In genomic region chr19:29824034-29824700, GRCm38 (mm10) we compare ENCODE assay signal across 9 mouse cellular contexts. TPM values are rescaled to one million over a fixed set of nuclear protein-coding genes. Genes with fewer than 3 reads are reported as not detected.
A peak's percentile ranks its signal among the peaks of the same experiment; 100 is the strongest.
DNase-seq lines count a peak whose midpoint lies in the region; ATAC-seq and TF ChIP-seq lines count a peak whose summit lies in the region.
"Had no signal": no experiment of that assay in that cellular context is flagged by ENCODE, and none has a peak within 500 bp of the region (broad histone marks: within the 10 kb centered on the region; RNA-seq: fewer than 3 reads in every experiment).

No protein-coding gene starts in this region.

- TF ChIP-seq EP300 in heart, adult 2 months (IDR thresholded peaks at IDR 0.05; ENCODE audit: insufficient read depth, low read depth, low read length) = 0 out of 2 replicates have a peak, but pooled peaks have one; percentile 43

- no peaks in the 10 kb centered on the region for H3K9me3 ChIP-seq in embryonic facial prominence, embryonic 11.5 days (replicated peaks; ENCODE audit: control insufficient read depth, low read length)
- H3K9me3 ChIP-seq: limb, embryonic 12.5 days had no signal

- 56% methylated on average over 6 of the region's 6 CpGs for WGBS in heart, adult 2 months
- 47% methylated on average over 6 of the region's 6 CpGs for WGBS in embryonic facial prominence, embryonic 11.5 days

- no peaks in the 10 kb centered on the region for H3K79me2 ChIP-seq in heart, adult 2 months (replicated peaks; ENCODE audit: control insufficient read depth, insufficient read depth, low read length)

- H3K4me1 ChIP-seq in heart, adult 2 months (ENCODE audit: control insufficient read depth, insufficient read depth, low read length) = no peaks in the 10 kb centered on the region
- H3K4me1 ChIP-seq in embryonic facial prominence, embryonic 11.5 days (ENCODE audit: control insufficient read depth, insufficient read depth, low read length) = no peaks in the 10 kb centered on the region
- H3K4me1 ChIP-seq: limb, embryonic 12.5 days had no signal

- no peak overlapping the region for H3K4me2 ChIP-seq in embryonic facial prominence, embryonic 11.5 days (ENCODE audit: low read depth, low read length)
- H3K4me2 ChIP-seq: limb, embryonic 12.5 days had no signal

- ATAC-seq in embryonic facial prominence, embryonic 11.5 days (replicated peaks; ENCODE audit: insufficient number of reproducible peaks, low FRiP score, low TSS enrichment, low read depth) = no peak
- ATAC-seq in monocyte, adult 5-6 weeks (replicated peaks; ENCODE audit: insufficient number of reproducible peaks, low FRiP score, low TSS enrichment, poor library complexity, severe bottlenecking) = peak; percentile 53; the same call in 1 of the 2 replicates

- H3K9ac ChIP-seq in heart, adult 2 months (ENCODE audit: low read depth, low read length) = no peak overlapping the region
- H3K9ac ChIP-seq in embryonic facial prominence, embryonic 11.5 days (replicated peaks; ENCODE audit: low read length) = no peak overlapping the region
- H3K9ac ChIP-seq: limb, embryonic 12.5 days had no signal

- TF ChIP-seq POLR2A in heart, adult 2 months (IDR thresholded peaks at IDR 0.05; ENCODE audit: insufficient read depth, low read depth, low read length) = no peak

- H3K4me3 ChIP-seq in heart, adult 2 months = no peak overlapping the region
- no peak overlapping the region for H3K4me3 ChIP-seq in embryonic facial prominence, embryonic 11.5 days (ENCODE audit: low read depth, low read length)
- H3K4me3 ChIP-seq: limb, embryonic 12.5 days had no signal

- TF ChIP-seq CTCF in heart, adult 2 months (IDR thresholded peaks at IDR 0.05) = peak; percentile 89

- intact Hi-C loops in heart, adult 2 months (cut with DNase I) = loop anchor here (1.0 to 10.0 kb wide), 4 partner anchors 121 to 381 kb away; no protein-coding TSS in a partner anchor
- intact Hi-C loops in heart, postnatal 25 days (cut with DNase I) = loop anchor here (1.0 to 2.0 kb wide), 3 partner anchors 155 to 381 kb away; no protein-coding TSS in a partner anchor

- DNase-seq in heart, adult 2 months = peak; percentile 46 to 62
- no peak for DNase-seq in heart, postnatal 25 days (ENCODE audit: low spot score)
- DNase-seq in urinary bladder, postnatal 25 days (ENCODE audit: low spot score) = peak; percentile 58
- no peak for DNase-seq in urinary bladder, postnatal 10 days (ENCODE audit: low spot score)
- peak; percentile 71 for DNase-seq in embryonic facial prominence, embryonic 11.5 days (ENCODE audit: low spot score)
- peak; percentile 87 for DNase-seq in kidney, adult 9 months
- DNase-seq in cerebellum, adult 9-11 months = no peak

- no peak overlapping the region for H3K27ac ChIP-seq in heart, adult 2 months
- H3K27ac ChIP-seq in embryonic facial prominence, embryonic 11.5 days (replicated peaks; ENCODE audit: low read depth, low read length) = no peak overlapping the region
- H3K27ac ChIP-seq: limb, embryonic 12.5 days had no signal

- no peaks in the 10 kb centered on the region for H3K27me3 ChIP-seq in heart, adult 2 months (ENCODE audit: control insufficient read depth, insufficient read depth, low read length)
- no peaks in the 10 kb centered on the region for H3K27me3 ChIP-seq in embryonic facial prominence, embryonic 11.5 days (ENCODE audit: control insufficient read depth, insufficient read depth, low read length)
- H3K27me3 ChIP-seq: limb, embryonic 12.5 days had no signal

- no peaks in the 10 kb centered on the region for H3K36me3 ChIP-seq in heart, adult 2 months (ENCODE audit: control insufficient read depth, insufficient read depth, low read length)
- H3K36me3 ChIP-seq in embryonic facial prominence, embryonic 11.5 days (replicated peaks; ENCODE audit: control insufficient read depth, insufficient read depth, low read depth, low read length) = no peaks in the 10 kb centered on the region
- H3K36me3 ChIP-seq: limb, embryonic 12.5 days had no signal

RNA-seq across cellular contexts. Expression of gene Ranbp6, which starts 11.4 kb away (rescaled TPM):
- total RNA-seq in heart, adult 2 months (2021) = 10 to 100 TPM; 13.4 to 14.2 TPM
- 2.8 and 7.9 TPM in 2 replicates for polyA plus RNA-seq in heart, adult 2 months (2012; rRNA removed)
- 10 to 100 TPM; 11.8 to 15.0 TPM for total RNA-seq in heart, postnatal 25 days (2021)
- polyA plus RNA-seq in embryonic facial prominence, embryonic 11.5 days (2014; fragmentation: Nextera tagmentation; extraction: Ambion mirVana) = 33.4 and 37.3 TPM in 2 replicates
- total RNA-seq in monocyte, adult 5-6 weeks (2017) = 33.0 to 35.8 TPM (median 33.5 TPM) in 3 replicates

RNA-seq across cellular contexts. Expression of gene 9930021J03Rik, which starts 18.4 kb away (rescaled TPM):
- total RNA-seq in heart, adult 2 months (2021) = 10 to 100 TPM; 11.8 to 12.9 TPM
- 5.7 and 12.2 TPM in 2 replicates for polyA plus RNA-seq in heart, adult 2 months (2012; rRNA removed)
- 10 to 100 TPM; 10.1 to 14.7 TPM for total RNA-seq in heart, postnatal 25 days (2021)
- polyA plus RNA-seq in embryonic facial prominence, embryonic 11.5 days (2014; fragmentation: Nextera tagmentation; extraction: Ambion mirVana) = 8.5 and 9.4 TPM in 2 replicates
- total RNA-seq in monocyte, adult 5-6 weeks (2017) = 12.2 to 24.2 TPM (median 15.9 TPM) in 3 replicates

Comparison
In these comparisons a context has a peak if more than half of its experiments do, and no peak if none do; other contexts are left out.
1. DNase-seq: peak in heart, adult 2 months (2 of 2), urinary bladder, postnatal 25 days (single experiment), embryonic facial prominence, embryonic 11.5 days (single experiment) and kidney, adult 9 months (single experiment); none in heart, postnatal 25 days (single experiment), urinary bladder, postnatal 10 days (single experiment) and cerebellum, adult 9-11 months (single experiment).